Mouse (Mus musculus) CD4-positive helper T cell, adult 2 months (primary cell): Measurements from ENCODE around the gene Zmiz2.
"Not testable (repeated sequence)": the region's sequence is repeated elsewhere in the genome, so short reads cannot be mapped to it uniquely, and the experiment has no call there.

Experiments
- DNase-seq: peaks from one replicate; pipeline ENCODE4 v3.0.0-alpha.2; 2012; ENCODE audit warnings: low read depth, missing footprints, low spot score

Gene Zmiz2

GRCm38 (mm10) chr11:6420283-6420703, 31.4 kb downstream of the Zmiz2 start:
- DNase-seq, result no peak

GRCm38 (mm10) chr11:6420722-6421350, 32.0 kb downstream of the Zmiz2 start:
- no peak for DNase-seq

GRCm38 (mm10) chr11:6430186-6430585, 41.3 kb downstream of the Zmiz2 start:
- DNase-seq, result no peak

- DNase-seq, result peak; percentile 58
Observed at GRCm38 (mm10) chr11:6436442-6436841, 47.6 kb downstream of the Zmiz2 start.

GRCm38 (mm10) chr11:6437667-6438066, 48.8 kb downstream of the Zmiz2 start:
- no peak for DNase-seq

GRCm38 (mm10) chr11:6440171-6440570, 51.3 kb downstream of the Zmiz2 start:
- DNase-seq, result no peak

GRCm38 (mm10) chr11:6442566-6442965, 53.7 kb downstream of the Zmiz2 start:
- no peak for DNase-seq

GRCm38 (mm10) chr11:6443102-6443501, 54.2 kb downstream of the Zmiz2 start:
- no peak for DNase-seq

- no peak for DNase-seq
Observed at GRCm38 (mm10) chr11:6443727-6444076, 54.8 kb downstream of the Zmiz2 start.

- peak; percentile 99 for DNase-seq
Observed at GRCm38 (mm10) chr11:6444077-6444853, 55.4 kb downstream of the Zmiz2 start, which contains the start of gene H2afv. TSS of gene H2afv (minus strand) at chr11:6444443.

- DNase-seq, result no peak
Observed at GRCm38 (mm10) chr11:6445441-6445840, 56.6 kb downstream of the Zmiz2 start.

GRCm38 (mm10) chr11:6445951-6446350, 57.1 kb downstream of the Zmiz2 start:
- DNase-seq, result no peak

- no peak for DNase-seq
Observed at GRCm38 (mm10) chr11:6447493-6447892, 58.6 kb downstream of the Zmiz2 start.

- DNase-seq, result not testable (repeated sequence)
Observed at GRCm38 (mm10) chr11:6448155-6448554, 59.3 kb downstream of the Zmiz2 start.
